Mouse (Mus musculus) neural tube, embryonic 12.5 days (tissue): ENCODE results near the gene Rcc1. TPM values are rescaled to one million over a fixed set of nuclear protein-coding genes. Genes with fewer than 3 reads are reported as not detected.

Experiments used
- ATAC-seq: fragments of 200-750 bp; cut with Nextera tagmentation; 2 replicates; pipeline ENCODE4 v1.8.0; 2017; ENCODE audit warnings: low read depth, mild to moderate bottlenecking, moderate TSS enrichment, moderate library complexity; ENCODE audit not compliant: low FRiP score
- H3K27ac ChIP-seq: fragments of 300-500 bp; sonication (generic); 2 replicates; pipeline ENCODE4 v1.5.1; 2016
- H3K27me3 ChIP-seq: fragments of 300-500 bp; sonication (generic); replicated peaks from 2 replicates; pipeline ENCODE4 v1.6.1; 2016; ENCODE audit warnings: mild to moderate bottlenecking
- H3K36me3 ChIP-seq: fragments of 300-500 bp; sonication (generic); 2 replicates; pipeline ENCODE4 v1.6.1; 2016; ENCODE audit warnings: mild to moderate bottlenecking
- H3K4me1 ChIP-seq: fragments of 300-500 bp; sonication (generic); 2 replicates; pipeline ENCODE4 v1.6.1; 2016
- H3K4me2 ChIP-seq: fragments of 300-500 bp; sonication (generic); replicated peaks from 2 replicates; pipeline ENCODE4 v1.6.1; 2016; ENCODE audit warnings: mild to moderate bottlenecking
- H3K4me3 ChIP-seq: fragments of 300-500 bp; sonication (generic); 2 replicates; pipeline ENCODE4 v1.5.1; 2016
- H3K9ac ChIP-seq: fragments of 300-500 bp; sonication (generic); 2 replicates; pipeline ENCODE4 v1.6.1; 2016; ENCODE audit warnings: mild to moderate bottlenecking
- H3K9me3 ChIP-seq: fragments of 300-500 bp; sonication (generic); 2 replicates; pipeline ENCODE4 v1.6.1; 2016; ENCODE audit warnings: mild to moderate bottlenecking
- WGBS: fragments of 180-500 bp; shearing (Covaris S2); methylation state at CpG from one replicate; pipeline ENCODE4 v1.1.7; 2016; 5-methylcytosine and 5-hydroxymethylcytosine counted together
- polyA plus RNA-seq: library from polyadenylated mRNA; unstranded; fragments of >200 nt; fragmentation: Nextera tagmentation; extraction: Ambion mirVana; gene quantifications from 2 replicates; pipeline ENCODE4 v1.2.1, GENCODE M21; 2016

The Rcc1 gene
- polyA plus RNA-seq, 1 experiment from 2014 or later: 71.0 TPM

DNA sequence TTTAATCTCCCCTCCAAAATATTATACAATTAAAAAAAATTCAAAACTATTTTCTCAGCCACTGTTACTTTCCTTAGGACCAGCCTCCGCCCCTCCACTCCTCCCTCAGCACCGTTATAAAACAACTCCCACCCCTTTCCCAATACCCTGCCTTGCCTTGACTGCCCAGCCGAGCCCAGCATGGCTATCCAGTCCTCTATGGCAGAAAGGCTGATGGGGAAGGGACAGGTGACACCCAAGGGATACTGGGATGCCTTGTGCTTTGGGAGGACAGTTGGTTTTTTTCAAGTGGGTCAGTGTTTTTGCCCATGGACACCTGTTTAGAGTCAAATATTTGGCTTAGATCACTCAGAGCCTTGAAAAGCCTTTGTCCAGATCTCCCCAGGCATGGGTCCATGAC lies 21.4 kb downstream of the Rcc1 start:
- 65% methylated on average over 3 of the region's 3 CpGs for WGBS
- H3K9ac ChIP-seq: no peak overlapping the region
- no peak overlapping the region for H3K4me2 ChIP-seq
- no peaks in the 10 kb centered on the region for H3K27me3 ChIP-seq
- H3K36me3 ChIP-seq: peaks cover 47% of the 10 kb centered on the region
- ATAC-seq: no peak
- H3K27ac ChIP-seq: no peak overlapping the region
- peaks cover 16% of the 10 kb centered on the region; the same call in 1 of the 2 replicates for H3K4me1 ChIP-seq
- H3K9me3 ChIP-seq: no peaks in the 10 kb centered on the region
- no peak overlapping the region for H3K4me3 ChIP-seq

DNA sequence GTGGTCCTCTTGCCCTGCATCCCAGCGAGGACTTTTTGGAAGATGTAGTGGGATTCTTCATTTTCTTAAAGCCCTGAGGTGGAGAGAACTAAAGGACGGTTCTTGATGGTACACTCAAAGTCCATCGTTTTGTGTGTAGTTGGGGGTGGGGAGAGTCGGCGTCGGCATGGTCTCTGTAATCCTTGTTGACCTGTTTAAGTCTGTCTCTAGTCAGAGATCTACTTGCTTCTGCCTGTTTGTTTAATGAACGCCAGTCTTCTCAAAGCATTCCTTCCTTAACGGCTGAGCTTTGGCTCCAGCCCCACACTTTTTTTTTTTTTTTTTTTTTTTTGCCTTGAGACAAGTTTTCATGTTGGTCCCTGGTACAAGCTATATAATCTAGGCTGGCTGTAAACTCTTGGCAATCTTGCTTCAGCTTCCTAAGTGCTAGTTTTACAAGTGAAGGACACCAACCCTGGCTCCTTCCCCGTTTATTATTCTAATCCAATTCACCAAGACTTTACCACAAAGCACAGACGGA lies 23.5 kb downstream of the Rcc1 start:
- ATAC-seq: peak; percentile 27; the same call in 1 of the 2 replicates
- H3K4me1 ChIP-seq: peaks cover 16% of the 10 kb centered on the region; the same call in 1 of the 2 replicates
- 7% methylated on average over 10 of the region's 10 CpGs for WGBS
- H3K9ac ChIP-seq: peak overlapping the region; percentile 87
- H3K27ac ChIP-seq: no peak overlapping the region
- H3K4me3 ChIP-seq: peak overlapping the region; percentile 73
- H3K9me3 ChIP-seq: no peaks in the 10 kb centered on the region
- H3K27me3 ChIP-seq: no peaks in the 10 kb centered on the region
- peaks cover 38% of the 10 kb centered on the region for H3K36me3 ChIP-seq
- H3K4me2 ChIP-seq: peak overlapping the region; percentile 76

DNA sequence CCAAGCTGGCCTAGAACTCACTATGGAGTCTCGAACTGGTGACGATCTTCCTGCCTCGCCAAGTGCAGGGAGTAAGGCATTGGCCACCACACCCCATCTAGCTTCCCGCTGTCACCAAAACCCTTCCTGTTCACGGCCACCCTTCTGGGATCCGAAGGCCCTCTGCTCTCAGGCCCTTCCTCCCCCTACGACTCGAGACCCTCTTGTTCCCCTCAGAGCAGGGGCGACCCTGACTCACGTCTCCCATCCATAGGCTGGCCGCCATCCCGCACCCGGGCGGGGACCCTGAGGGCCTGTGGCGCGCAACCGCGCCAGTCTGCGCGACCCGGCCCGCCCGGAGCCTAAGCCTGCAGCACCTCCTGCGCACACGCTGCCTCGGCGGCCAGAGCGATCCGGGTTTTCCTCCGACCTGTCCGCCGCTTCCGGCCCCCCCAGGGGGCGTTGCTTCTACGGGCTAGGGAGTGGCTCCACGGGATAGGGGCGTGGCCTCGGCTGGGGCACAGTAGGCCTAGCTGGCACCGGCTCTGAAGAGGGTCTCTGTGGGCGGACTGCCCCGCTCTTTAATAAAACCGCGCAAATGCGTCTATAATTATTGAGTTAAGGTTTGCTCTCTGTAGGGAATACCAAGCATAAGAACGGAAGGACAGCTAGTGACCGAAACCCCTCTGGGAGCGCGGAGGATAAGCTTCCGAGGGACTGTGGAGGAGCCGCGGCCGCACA lies 24.1 kb downstream of the Rcc1 start, which contains the start of gene Trnau1ap:
Trnau1ap (minus strand) TSS at position 424 of the 720 bp plus-strand sequence.
- under 1% methylated on average over 52 of the region's 52 CpGs for WGBS
- peaks cover 16% of the 10 kb centered on the region; the same call in 1 of the 2 replicates for H3K4me1 ChIP-seq
- H3K4me3 ChIP-seq: peak within 1 kb of the TSS; percentile 73
- H3K36me3 ChIP-seq: peaks cover 38% of the 10 kb centered on the region
- peak; percentile 97 for ATAC-seq
- H3K4me2 ChIP-seq: peak within 1 kb of the TSS; percentile 76
- peak within 1 kb of the TSS; percentile 46 for H3K27ac ChIP-seq
- no peaks in the 10 kb centered on the region for H3K9me3 ChIP-seq
- no peaks in the 10 kb centered on the region for H3K27me3 ChIP-seq
- peak within 1 kb of the TSS; percentile 87 for H3K9ac ChIP-seq

DNA sequence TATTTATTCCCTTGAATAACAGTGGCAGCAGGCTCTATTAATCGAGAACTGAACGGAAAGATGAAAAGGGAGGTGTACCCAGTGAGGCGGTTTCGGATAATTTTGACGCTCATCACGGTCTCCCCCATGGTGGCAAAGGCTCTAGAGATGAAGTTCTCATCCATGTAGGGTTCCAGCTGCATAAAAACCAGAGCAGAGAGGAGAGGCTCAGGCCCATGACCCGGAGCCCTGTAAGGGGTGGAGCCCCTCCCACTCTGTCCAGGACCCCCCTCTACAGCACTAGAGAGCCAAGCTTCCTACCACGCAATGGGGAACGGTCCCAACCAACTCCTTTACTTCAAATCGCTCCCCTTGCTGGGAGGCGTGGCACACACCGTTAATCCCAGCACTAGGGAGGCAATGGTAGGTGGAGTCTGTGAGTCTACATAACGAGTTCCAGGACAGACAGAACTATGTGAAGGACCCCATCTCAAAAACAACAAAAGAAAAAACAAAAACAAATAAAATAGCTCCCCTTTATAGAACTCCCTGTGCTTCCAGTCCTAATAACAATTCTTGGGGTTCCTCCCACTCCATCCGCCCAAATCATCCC lies 24.9 kb downstream of the Rcc1 start:
- no peak for ATAC-seq
- Histone ChIP-seq H3K27me3 (no peaks in the 10 kb centered on the region), H3K4me2 (peak overlapping the region; percentile 76), H3K9ac (peak overlapping the region; percentile 87), H3K27ac (no peak overlapping the region), H3K36me3 (peaks cover 38% of the 10 kb centered on the region), H3K9me3 (no peaks in the 10 kb centered on the region), H3K4me1 (peaks cover 16% of the 10 kb centered on the region; the same call in 1 of the 2 replicates), H3K4me3 (peak overlapping the region; percentile 73)
- WGBS: 51% methylated on average over 14 of the region's 14 CpGs

DNA sequence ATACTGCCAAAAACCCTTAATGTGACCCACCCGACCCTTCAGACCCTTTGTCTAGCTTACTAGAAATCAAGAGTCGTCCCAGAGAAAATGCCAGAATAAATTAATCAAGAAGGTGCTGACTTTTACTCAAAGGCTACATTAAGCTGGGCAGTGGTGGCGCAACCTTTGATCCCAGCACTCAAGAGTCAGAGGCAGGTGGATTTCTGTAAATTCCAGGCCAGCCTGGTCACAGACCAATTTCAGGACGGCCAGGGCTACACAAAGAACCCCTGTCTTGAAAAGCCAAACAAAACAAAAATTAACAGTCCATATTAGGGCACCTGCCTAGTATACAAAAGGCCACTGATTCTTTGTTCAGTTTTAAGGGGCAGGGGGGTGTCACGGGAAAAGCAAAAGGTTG lies 26.9 kb downstream of the Rcc1 start:
- H3K27me3 ChIP-seq: no peaks in the 10 kb centered on the region
- no peak overlapping the region for H3K27ac ChIP-seq
- H3K9ac ChIP-seq: no peak overlapping the region
- WGBS: 77% methylated on average over 5 of the region's 5 CpGs
- no peak overlapping the region for H3K4me2 ChIP-seq
- H3K4me1 ChIP-seq: peaks cover 16% of the 10 kb centered on the region; the same call in 1 of the 2 replicates
- H3K36me3 ChIP-seq: peaks cover 36% of the 10 kb centered on the region
- H3K9me3 ChIP-seq: no peaks in the 10 kb centered on the region
- no peak overlapping the region for H3K4me3 ChIP-seq
- ATAC-seq: no peak

DNA sequence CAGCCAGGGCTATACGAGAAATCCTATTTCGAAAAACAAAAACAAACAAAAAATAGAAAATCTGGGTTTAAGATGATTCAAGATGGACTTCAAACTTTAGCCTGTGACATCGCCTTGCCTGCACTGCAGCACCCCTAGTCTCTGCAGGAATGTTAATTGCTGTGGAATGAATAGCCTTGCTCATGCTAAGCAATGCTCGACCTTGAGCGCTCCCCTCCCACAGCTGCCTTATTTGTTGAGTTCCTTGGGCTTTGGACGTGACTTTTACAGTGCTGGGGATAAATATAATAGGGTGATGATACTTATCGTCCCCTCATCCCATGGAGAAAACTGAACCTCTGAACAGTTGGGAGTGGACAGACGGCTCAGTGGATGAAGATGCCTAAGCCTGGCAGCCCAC lies 37.7 kb downstream of the Rcc1 start:
- Histone ChIP-seq H3K36me3 (peaks cover 78% of the 10 kb centered on the region), H3K9ac (no peak overlapping the region), H3K9me3 (no peaks in the 10 kb centered on the region), H3K27me3 (no peaks in the 10 kb centered on the region), H3K4me3 (no peak overlapping the region), H3K27ac (no peak overlapping the region), H3K4me1 (no peaks in the 10 kb centered on the region), H3K4me2 (no peak overlapping the region)
- ATAC-seq: no peak
- WGBS: 86% methylated on average over 8 of the region's 8 CpGs

DNA sequence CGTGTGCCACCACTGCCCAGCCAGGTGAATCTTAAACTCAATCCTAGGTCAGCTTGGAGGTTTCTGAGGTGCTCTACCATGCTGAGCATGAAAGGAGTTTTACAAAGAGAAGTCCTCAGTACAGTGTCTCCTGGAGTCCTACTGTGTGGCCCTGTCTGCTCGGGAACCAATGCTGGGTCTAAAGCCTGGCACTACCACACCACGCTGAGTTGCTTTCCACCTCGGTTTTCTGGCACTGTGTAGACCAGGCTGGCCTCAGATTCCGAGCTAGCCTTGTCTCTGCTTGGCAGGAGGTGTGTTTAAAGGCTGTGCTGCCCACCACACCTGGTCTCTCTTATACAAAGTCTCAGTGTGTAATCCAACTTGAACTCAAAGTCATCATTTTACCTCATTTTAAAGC lies 40.8 kb downstream of the Rcc1 start:
- no peak for ATAC-seq
- WGBS: 86% methylated on average over 5 of the region's 5 CpGs
- Histone ChIP-seq H3K4me3 (no peak overlapping the region), H3K27me3 (no peaks in the 10 kb centered on the region), H3K27ac (no peak overlapping the region), H3K36me3 (peaks cover 60% of the 10 kb centered on the region), H3K9me3 (no peaks in the 10 kb centered on the region), H3K4me1 (peaks cover 13% of the 10 kb centered on the region; the same call in 1 of the 2 replicates), H3K9ac (no peak overlapping the region), H3K4me2 (no peak overlapping the region)

DNA sequence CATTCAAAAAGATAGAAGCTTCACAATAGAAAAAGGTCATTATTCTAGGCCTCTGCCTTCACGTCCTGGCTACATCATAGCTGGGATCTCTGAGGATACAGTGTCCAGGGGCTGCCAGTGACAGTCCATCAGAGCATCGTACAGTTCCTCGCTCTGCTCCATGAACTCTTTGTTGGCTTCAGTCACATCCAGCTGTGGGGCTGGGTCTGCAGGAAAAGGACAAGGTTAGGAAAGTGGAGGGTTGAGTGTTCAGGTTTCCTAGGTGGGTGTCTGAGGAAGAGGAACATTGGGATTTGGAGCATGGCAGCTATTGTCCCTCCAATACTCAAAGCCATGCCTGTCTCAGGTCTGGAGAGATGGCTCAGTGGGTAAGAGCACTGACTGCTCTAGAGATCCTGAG lies 41.6 kb downstream of the Rcc1 start:
- no peaks in the 10 kb centered on the region for H3K27me3 ChIP-seq
- no peak for ATAC-seq
- peaks cover 53% of the 10 kb centered on the region for H3K36me3 ChIP-seq
- H3K4me1 ChIP-seq: peaks cover 13% of the 10 kb centered on the region; the same call in 1 of the 2 replicates
- WGBS: 42% methylated on average over 3 of the region's 3 CpGs
- no peak overlapping the region for H3K4me2 ChIP-seq
- H3K27ac ChIP-seq: no peak overlapping the region
- no peak overlapping the region for H3K4me3 ChIP-seq
- no peaks in the 10 kb centered on the region for H3K9me3 ChIP-seq
- no peak overlapping the region for H3K9ac ChIP-seq

DNA sequence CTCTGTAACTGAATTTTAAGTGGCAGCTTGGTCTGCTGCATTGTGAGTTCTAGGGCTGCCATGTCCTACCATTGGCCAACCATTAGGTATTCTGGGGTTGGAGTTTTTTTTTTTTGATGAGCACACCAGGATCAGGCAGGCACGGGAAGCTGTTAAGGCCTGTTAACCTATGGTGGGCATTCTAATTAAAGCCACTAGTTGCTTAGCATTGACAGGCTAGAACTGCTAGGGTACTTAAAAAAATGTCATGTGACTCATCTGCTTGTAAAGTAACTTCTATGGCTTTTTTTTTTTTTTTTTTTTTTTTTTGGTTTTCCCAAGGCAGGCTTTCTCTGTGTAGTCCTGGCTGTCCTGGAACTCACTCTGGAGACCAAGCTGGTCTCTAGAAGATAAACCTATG lies 42.2 kb downstream of the Rcc1 start:
- Histone ChIP-seq H3K4me1 (peaks cover 13% of the 10 kb centered on the region; the same call in 1 of the 2 replicates), H3K36me3 (peaks cover 47% of the 10 kb centered on the region), H3K27ac (no peak overlapping the region), H3K27me3 (no peaks in the 10 kb centered on the region), H3K9ac (no peak overlapping the region), H3K4me3 (no peak overlapping the region), H3K4me2 (no peak overlapping the region), H3K9me3 (no peaks in the 10 kb centered on the region)
- ATAC-seq: no peak
- WGBS: 39% methylated on average over 1 of the region's 1 CpGs

DNA sequence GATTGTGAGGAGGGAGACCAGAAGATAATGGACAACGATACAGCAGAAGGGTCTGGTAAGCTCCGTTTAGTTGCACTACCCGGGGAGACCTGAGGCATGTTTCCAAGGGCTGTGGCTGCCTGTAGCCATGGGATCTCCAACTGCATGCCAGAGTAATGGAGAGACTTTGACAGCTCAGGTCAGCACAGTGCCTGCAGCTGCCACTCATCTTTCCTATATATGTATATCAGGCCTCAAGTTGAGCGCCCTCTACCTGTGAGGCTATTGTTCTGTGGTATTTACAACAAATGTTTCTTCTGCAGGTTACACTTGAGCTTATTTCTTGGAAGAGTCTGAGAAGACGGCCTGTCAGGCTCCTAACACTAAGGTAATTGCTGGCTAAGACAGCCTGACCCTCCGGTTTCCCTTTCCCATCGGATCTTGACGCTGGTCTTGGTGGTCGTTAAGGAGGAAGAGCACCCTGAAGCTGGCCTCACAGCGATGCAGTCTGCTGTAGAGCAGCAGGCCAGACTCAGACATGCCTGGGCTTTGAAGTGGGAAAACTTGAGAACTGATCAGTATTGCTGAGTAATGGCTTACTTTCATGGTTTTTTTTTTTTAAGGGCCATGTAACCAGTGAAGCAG lies 43.4 kb downstream of the Rcc1 start:
- H3K4me3 ChIP-seq: peak overlapping the region; percentile 78
- peaks cover 41% of the 10 kb centered on the region for H3K36me3 ChIP-seq
- WGBS: 28% methylated on average over 10 of the region's 10 CpGs
- H3K9me3 ChIP-seq: no peaks in the 10 kb centered on the region
- H3K9ac ChIP-seq: peak overlapping the region; percentile 83
- H3K4me1 ChIP-seq: peaks cover 13% of the 10 kb centered on the region; the same call in 1 of the 2 replicates
- no peak overlapping the region for H3K27ac ChIP-seq
- no peaks in the 10 kb centered on the region for H3K27me3 ChIP-seq
- ATAC-seq: no peak
- peak overlapping the region; percentile 73 for H3K4me2 ChIP-seq

DNA sequence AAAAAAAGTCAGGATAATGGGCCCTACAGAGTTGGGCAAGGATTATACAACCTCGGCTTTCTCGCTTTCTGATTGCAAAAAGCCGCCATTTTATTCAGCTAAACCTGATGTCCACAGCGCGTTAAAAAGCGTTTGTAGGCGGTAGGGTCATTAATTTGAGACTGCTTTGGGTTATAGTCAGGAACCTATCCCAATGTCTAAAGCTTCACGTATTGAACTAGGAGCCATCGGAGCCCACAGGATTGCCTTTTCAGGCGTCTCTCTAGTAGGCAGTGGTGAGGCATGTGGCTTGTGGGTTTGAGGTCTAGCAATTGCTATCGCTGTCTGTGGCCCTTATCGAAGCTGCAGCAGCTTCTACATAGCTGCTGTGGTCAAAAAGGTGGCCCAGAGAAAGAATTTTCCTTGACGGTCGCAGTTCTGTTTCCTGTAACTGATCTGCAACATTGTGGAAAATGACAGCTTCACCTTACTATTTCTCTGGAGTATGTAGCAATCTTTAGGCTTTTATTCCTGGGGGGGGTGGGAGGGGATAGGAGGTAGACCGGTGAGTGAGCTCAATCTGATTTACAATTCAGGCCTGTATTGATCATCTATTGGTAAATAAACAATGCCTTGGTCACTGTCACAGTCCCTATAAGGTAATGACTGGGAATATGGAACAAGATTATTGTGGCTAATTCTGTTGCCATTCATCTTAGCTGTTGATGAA lies 44.1 kb downstream of the Rcc1 start:
- H3K27me3 ChIP-seq: no peaks in the 10 kb centered on the region
- H3K27ac ChIP-seq: peak overlapping the region; percentile 75; the same call in 1 of the 2 replicates
- ATAC-seq: peak; percentile 25; the same call in 1 of the 2 replicates
- peak overlapping the region; percentile 83 for H3K9ac ChIP-seq
- H3K4me3 ChIP-seq: peak overlapping the region; percentile 78
- H3K4me2 ChIP-seq: peak overlapping the region; percentile 73
- H3K4me1 ChIP-seq: peaks cover 13% of the 10 kb centered on the region; the same call in 1 of the 2 replicates
- no peaks in the 10 kb centered on the region for H3K9me3 ChIP-seq
- 1% methylated on average over 15 of the region's 15 CpGs for WGBS
- peaks cover 41% of the 10 kb centered on the region for H3K36me3 ChIP-seq
